Mouse (Mus musculus) olfactory bulb, adult 2 months (tissue): ENCODE measurements around the gene Ube4b.

Source experiments
- CTCF ChIP-seq: fragments of 200-500 bp; IDR thresholded peaks from 2 replicates; pipeline ENCODE4 v1.5.1; 2012; ENCODE audit warnings: low read depth, mild to moderate bottlenecking, low read length, moderate library complexity; ENCODE audit not compliant: insufficient read depth
- POLR2A ChIP-seq: fragments of 200-500 bp; IDR thresholded peaks from 2 replicates; pipeline ENCODE4 v1.6.1; 2012; ENCODE audit warnings: mild to moderate bottlenecking, low read depth, low read length, moderate library complexity; ENCODE audit not compliant: insufficient read depth

GRCm38 (mm10) chr4:149354671-149355070 is 71.9 kb downstream of the Ube4b start:
- TF ChIP-seq POLR2A: no peak
- TF ChIP-seq CTCF: no peak
